Mouse (Mus musculus) MEL-GATA-1-ER (cell line): Measurements from ENCODE around the gene Apba2.

Experiments
- DNase-seq: peaks from one replicate; pipeline ENCODE4 v3.0.0-alpha.2; 2012; ENCODE audit warnings: low read depth; ENCODE audit errors: extremely low read depth

Gene Apba2

DNA sequence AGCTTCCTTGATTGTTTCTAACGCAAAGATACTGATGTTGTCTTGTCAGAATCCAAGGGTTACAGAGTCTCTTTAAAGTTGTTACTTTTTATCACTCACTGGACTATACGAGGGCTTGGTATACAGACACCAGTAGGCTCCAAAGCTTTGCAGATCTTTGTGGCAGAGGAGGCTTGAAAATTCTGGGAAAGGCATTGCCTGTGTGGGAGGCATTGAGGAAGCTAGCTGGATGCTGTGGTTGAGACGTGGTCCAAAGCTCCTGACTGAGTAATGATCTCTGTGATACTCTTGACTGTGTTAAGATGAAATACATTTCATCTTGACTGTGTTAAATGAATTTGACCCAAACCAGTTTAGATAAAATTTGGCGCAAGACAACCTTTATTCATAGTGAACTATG, 84.6 kb downstream of the Apba2 start:
- no peak for DNase-seq

DNA sequence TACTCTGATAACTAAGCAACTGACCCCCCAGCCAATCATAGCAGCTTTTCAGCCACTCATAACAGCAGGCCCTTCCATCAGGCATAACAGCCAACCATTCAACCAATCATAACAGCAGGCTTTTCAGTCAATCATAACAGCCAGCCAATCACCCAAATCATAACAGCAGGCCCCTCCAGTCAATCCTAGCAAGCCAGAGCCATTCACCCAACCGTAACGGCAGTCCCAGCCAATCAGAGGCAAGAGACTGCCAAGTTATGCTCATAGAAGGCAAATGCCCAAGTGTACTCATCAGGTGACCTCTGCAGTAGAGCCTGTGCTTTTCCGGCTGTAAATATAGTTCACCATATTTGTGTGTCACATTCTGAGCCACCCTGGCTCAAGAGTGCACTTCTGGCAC, 85.1 kb downstream of the Apba2 start:
- DNase-seq = no peak

DNA sequence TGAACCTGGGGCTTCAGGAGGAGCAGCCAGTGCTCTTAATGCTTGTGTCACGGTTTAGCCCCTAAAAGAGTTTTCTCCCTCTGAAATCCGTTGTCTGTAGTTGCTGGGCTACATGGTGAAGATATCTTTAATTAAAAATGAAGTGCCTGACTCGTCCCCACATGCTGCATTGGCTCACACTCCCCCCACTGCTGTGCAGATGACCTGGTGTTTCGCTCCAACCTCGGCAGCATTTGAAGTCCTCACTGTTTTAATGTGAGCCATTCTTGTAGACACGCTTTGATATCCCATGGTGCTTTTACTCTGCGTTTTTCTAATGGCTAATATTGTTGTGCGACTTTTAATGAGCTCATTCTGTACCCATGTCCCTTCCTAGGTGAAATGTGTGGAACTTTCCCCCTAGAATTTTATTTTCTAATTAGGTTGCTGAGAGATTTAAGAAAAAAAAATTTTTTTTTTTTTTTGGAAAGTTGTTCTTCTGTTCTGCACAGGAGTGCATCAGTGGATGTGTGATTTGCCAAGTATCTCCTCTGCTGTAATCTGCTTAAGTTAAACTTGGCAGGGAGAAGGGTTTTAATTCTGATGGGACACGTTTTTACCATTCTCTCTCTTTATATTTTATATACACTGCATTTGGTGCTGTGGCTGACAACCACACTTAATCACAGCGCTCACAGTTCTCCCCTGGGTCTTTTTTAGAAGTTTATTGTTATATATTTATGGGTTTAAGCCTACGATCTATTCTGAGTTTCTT, 87.3 kb downstream of the Apba2 start:
- DNase-seq = no peak

DNA sequence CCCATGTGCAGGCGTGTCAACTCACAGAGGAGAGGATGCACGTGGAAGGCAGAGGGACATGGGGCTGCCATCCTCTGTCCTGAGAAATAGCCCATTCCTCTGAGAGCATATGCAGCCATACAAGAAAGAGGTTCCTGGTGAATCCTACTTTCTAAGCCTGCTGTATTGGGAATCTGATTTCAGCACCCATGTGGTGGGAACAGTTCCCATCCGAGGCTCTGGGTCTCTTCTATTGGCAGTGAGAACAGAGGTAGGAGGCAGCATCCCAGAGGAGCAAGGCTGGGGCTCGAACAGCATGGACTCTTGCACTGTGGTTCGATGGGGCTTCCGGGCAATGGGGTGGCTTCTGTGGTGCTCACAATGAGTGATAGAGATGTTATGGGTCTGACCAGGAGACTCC, 93.8 kb downstream of the Apba2 start:
- no peak for DNase-seq

DNA sequence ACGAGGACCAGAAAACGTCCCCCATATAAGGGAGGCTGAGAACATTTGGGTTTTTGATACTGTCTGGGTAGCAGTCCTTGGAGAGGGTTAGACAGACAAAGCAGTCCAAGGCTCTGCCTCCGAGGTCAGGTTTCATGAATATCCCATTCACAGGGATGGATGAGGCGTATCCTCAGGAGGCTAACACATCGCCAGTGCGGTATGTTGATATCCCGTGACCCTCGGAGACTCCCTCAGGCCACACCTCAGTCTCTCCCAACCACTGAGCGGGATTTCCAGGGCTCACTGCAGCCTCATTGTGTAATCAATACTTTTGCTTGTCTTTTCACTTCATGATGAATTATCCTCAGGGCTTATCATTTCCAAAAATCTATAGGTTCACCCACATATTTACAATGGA, 95.1 kb downstream of the Apba2 start:
- DNase-seq = no peak

DNA sequence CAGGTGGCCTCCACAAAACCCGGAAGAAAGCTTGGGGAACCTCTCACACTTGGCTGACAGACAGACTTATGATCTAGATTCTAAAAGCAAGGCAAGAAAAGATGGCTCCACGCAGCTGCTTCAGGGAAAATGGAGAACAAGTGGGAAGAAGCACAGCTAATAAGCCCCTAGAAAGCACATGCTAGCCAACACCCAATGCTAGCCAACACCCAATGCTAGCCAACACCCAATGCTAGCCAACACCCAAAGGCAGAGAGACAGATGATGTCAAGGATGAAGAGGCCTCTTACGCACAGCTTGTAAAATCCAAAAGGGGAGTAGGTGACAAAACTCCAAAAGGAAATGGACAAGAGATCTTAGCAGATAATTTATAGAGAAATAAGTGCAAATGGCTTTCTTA, 108.4 kb downstream of the Apba2 start:
- DNase-seq = no peak

DNA sequence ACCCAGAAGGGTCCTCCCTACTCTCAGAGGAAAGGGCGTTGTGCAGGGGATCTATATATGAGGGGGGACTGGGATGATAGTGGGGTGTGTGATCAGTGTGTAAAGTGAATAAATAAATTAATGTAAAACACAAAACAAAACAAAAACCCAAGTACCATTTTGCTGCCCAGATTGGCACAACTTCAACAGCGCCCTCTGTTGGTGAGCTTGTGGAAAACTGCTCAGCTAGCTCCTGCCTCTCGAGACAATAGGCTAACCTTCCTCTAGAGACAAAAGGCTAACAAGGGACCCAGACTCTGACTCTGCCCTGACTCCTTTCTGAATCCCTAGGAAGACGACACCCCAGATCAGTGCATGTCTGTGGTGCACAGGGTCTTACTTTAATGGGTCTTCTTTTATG, 109.4 kb downstream of the Apba2 start:
- DNase-seq = no peak

DNA sequence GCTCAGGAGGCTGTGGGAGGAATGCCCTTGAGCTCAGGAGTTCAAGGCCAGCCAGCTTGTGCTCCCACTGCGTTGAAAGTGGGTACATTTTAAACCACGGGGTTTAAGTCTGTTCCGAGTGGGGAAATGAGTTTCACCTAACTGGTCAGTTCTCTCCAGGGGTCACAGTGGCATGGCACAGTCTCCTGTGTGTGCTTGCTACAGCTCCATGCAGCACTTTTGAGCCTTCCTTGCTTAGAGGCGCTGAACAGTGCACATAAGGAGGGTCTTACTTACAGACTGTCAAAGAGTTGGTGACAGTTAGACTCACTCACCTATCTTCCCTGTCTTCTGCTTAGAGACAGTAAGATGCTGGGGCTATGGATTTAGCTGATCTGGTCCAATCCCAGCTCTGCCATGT, 117.8 kb downstream of the Apba2 start:
- no peak for DNase-seq

DNA sequence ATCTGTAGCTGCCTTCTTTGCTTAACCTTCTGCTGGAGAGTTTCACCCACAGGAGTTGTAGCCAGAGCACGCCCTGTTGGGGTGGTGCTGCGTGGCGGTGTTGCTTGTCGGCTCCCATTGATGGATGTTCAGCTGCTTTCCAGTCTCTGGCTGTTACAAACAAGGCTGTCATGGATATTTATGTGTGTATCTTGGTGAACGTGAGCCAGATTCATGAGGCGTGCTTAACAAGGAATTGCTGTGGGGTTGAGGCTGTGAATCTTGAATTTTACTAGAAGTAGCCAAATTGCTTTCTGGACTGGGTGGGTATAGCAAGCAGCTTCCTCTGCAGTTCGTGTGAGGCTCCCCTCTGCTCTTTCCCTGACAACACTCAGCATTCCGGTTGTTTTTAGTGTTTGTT, 125.0 kb downstream of the Apba2 start:
- DNase-seq = no peak

DNA sequence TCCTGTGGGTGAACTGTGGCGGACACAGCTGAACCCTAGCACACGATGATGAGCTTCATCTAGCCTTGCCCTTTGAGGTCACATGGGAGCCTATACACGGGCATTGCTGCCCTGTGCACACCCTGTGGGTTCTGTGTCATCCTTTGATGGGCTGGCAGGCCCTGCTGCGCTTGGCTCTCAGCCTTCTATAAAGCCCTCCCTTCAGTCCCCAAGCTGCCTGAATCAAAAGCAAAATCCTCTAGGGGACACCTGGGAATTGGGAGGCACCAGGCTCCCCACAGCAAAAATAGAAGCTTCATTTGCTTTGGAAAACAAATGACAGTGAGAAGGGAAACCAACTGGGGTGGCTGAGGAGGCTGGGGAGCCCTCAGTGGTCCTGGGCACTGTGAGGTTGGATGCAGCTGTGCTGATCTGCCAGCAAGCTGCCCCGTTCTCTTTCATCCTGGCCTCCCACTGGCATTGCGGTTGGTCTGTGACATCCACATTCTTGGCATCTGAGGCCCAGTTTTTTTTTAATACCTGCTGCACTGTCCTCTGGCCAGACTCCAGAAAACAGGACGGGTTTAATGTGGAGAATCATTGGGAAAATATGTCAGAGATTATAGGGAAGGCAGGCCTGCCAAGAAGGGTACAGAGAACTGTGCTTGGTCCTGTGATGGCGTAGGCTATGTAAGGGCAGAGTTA, 126.6 kb downstream of the Apba2 start:
- DNase-seq = no peak

DNA sequence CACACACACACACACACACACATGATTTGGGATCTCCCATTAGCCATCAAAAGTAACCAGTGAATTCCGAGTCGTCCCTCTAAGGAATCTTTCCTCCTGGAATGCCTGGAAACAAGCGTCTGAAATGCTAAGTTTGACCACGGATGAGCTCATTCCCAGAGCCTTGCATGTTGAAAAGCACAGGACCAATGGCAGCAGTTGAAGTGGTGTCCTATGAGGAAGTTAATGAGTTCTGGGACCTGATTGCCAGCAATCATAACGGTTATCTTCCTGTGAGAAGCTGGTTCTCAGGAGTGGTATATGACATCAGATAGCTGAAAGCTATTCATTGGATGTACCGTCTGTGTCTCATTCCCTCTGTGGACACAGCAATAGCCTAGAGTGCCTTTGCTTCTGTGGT, 129.2 kb downstream of the Apba2 start:
- DNase-seq = no peak

DNA sequence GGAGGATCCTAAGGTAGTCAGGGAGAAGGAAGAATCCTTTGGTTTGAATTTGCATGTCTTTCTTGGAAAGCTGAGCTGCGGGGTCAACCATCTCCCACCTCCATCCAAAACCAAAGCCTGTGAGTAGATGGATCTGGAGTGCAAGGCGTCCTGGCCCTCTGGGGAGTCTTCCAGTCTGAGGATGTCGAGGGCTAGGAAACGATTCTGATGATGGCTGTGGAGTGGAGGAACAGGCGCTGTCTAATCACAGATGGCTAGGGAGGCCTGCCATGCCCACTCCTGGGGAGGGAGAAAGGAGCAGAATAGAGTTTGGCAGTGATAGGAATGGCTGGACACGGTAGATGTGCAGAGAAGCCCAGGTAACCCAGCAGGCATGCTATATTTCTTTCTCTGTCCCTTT, 129.6 kb downstream of the Apba2 start:
- no peak for DNase-seq

DNA sequence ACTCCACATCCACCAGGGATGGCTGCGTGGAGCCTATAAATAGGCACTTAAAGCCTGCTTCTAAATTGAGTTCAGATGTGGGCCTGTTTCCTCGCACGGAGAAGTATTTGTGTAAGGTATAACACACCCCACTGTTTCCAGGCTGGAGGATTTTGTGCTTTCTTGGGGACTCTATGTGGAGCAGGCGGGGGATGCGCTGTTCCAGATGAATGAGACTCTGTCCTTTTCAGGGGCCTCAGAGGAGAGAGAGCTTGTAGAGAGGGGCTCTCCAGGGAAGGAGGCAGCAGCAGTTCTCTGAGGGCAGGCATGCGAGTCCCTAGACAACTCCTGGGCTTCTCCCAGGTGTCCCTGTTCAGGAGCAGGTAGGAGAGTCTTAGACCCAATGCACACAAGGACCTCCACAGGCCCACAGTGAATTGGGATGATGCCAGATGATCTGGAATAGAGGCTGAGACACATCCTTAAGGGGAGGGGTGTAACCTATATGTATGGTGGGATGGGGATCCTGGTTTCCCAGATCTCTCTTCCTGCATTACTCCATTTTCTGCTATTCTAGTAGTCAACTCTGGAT, 130.4 kb downstream of the Apba2 start:
- no peak for DNase-seq

DNA sequence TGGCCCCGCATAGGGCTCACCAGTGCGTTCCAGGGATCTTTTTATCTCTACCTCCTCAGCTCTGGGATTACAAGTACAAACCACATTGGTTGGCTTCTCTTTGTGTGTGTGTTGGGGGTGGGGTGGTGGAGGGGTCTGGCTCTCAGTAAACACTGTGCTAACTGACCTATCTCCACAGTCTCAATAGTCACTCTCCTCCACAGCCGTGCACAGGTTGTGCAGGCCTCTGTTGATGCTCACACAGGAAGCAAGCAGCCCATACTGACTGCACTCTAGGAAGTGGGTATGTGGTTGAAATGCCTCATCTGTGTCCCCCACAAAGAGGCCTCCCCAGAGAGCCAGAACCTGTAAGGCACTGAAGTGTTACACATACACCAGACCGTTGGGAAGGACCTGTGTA, 131.7 kb downstream of the Apba2 start:
- no peak for DNase-seq

DNA sequence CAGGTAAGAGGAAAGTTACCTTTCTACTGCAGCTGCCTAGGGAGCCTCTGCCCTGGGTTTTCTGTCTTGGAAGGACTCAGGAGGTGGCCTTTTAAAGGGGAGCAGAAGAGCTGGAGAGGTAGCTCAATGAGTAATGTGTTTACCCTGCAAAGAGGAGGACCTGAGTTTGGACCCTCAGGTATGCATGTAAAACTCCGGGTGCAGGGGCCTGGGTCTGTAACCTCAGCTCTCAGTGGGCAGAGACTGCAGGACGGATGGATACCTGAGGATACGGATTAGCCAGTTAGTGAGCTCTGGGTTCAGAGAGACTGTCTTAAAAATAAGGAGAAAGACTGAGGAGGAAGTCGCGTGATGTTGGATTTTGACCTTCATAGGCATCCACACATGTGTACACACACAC, 132.4 kb downstream of the Apba2 start:
- DNase-seq = no peak

DNA sequence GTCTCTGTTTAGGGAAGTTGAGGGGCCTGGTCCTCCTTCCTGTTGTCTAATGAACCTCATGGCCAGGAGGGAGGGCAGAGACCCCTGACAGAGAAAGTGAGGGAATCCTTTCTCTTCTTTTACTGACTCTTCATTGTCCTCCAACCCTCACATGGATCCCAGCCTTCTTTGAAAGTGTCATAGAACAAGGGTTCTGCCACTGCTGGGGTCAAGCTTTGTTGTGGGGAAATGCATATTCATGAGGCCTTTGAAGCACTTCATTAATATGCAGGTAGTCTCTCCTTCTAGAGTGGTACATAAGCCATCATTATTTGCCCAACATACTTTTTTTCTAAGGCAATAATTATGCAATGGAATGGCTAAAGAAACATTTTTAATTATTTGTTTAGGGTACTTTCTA, 133.0 kb downstream of the Apba2 start:
- no peak for DNase-seq

DNA sequence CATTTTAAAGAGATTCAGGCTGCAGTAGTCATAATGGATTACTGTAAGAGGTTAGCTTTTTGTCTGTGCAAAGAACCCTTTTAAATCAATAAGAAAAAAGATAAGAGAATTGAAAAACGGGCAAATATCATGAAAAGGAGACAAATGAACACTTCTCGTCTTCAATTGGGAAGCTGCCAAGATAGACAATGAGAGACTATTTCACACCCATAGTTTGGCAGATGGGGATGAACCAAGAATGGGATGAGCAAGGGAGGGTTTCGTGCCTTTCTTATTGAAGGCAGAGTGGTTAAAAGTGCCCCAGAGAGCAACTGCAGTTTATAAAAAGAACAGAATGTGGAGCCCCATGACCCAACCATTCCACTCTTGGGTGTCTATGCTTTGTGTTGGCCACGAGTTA, 137.4 kb downstream of the Apba2 start:
- DNase-seq = no peak

DNA sequence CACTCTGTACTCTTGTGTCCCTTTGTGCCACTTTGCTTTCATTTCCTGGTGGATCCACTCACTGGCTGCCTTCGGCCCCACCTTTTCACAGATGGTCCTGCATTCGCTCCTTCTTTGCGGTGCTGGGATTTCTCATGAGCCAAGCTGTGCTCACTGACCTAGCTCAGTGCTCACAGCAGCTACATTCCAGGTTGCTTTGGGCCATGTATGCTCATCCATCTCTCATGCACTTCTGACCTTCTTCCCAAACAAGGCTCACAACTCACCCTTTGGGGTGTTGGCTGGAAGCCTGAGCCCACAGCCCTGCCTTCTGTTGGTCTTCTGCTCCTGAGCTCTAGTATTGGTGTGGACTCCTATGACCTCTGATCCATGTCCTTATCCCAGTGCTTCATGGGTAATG, 139.1 kb downstream of the Apba2 start:
- DNase-seq = no peak

DNA sequence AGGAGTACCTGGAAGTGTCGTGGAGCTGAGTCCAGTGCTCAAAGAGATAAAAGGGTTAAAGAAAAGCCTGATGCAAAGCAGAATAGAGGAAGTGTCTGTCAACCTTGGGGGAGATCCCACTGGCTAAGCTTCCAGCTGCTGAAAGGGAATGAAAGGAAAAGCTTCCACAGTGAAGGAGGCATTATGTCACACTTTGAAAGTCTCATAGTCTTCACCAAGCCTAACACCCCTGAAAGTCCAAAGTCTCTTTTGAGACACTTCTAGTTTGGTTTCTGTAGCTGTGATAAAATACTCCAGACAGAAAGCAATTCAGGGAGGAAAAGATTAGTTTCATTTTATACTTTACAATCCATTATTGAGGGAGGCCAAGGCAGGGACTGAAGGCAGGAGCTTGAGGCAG, 141.4 kb downstream of the Apba2 start:
- DNase-seq = no peak

DNA sequence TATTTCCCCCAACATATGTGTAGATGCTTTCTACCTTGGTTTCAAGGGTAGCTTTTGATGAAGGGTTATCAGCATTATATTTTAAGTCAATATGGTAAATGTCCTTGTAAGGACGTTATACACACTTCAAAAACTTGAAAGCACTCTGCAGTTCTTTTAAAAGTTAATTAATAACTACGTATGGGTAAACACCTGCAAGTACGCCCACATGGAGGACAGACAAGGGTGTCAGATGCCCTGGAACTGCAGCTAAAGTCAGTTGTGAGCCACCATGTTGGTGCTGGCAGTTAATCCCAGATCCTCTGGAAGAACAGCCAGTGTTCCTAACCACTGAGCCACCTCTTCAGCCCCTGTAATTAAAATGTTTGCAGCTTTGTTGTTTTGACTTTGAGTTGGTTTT, 144.0 kb downstream of the Apba2 start:
- DNase-seq = no peak

DNA sequence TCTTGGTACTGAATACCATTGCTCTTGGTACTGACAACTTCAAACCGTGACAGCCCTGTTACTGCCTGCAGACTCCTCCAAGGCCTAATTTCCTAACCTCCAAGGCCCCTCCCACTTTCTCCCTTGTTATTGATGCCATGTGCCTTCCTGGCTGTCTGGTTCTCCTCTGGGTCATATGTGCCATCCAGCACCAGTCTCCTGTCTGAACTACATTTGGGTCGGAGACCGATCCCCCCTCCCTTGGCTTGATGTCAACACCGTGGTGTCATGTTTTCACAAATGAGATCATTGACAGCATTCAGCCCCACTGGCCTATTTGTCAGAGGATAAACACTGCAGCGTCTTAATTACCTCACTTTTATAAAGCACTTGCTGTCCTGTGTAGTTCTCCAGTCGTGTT, 144.5 kb downstream of the Apba2 start:
- no peak for DNase-seq

DNA sequence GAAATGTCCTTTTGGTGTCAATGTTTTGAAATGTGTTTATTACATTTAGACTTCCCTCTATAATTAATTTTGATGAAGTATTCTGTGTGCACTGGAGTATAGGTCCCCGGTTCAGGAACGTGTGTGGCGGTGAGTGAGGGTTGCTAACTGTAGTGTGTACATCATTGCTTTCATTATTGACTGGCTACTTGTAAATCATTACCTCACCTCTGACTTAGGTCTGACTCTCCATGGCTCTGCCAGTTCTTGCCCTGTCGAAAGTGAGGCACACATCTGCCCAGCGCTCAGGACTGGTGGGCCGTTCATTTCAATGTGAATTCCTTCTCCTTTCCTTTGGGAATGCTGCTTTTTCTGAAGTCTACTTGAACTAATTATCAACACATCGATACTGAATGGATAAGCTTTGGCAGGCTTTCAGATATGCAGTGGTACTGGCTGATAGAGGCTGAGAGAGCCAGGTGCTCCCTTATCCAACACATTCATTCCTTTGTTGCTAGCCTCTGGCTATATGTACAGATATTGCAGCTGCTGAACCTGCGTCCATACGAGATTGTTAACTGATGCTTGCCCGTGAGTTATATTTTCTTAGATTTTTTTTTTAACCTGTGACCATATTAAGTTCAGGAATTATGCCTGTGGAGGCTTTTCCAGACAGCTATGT, 147.6 kb downstream of the Apba2 start:
- no peak for DNase-seq

DNA sequence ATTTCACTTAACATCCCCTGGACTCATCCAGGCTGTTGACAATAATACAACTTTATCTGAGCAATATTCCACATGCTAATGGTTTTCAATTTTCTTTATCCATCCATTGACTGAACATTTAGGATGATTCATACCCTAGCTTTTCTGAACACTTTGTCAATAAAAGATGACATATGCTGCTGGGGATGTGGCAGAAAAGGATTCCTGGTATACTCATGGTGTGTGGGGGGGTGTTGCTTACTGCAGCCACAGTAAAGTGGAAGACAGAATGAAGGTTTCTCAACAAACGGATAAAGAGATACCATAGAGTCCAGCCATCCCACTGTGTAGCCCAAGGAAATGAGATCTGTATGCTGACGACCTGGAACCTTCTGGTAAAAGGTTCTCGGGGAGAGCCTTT, 150.5 kb downstream of the Apba2 start:
- DNase-seq = no peak
